Mouse (Mus musculus) CH12F3 (cell line): Measurements from ENCODE around the gene Tha1.

Experiments
- in situ Hi-C: fragments of 300-500 bp; cut with MboI; formaldehyde crosslinking; loops from 2 replicates; pipeline ENCODE4 v1.14.3; 2020; ENCODE audit warnings: low sequenced_read_pairs

The Tha1 gene

DNA sequence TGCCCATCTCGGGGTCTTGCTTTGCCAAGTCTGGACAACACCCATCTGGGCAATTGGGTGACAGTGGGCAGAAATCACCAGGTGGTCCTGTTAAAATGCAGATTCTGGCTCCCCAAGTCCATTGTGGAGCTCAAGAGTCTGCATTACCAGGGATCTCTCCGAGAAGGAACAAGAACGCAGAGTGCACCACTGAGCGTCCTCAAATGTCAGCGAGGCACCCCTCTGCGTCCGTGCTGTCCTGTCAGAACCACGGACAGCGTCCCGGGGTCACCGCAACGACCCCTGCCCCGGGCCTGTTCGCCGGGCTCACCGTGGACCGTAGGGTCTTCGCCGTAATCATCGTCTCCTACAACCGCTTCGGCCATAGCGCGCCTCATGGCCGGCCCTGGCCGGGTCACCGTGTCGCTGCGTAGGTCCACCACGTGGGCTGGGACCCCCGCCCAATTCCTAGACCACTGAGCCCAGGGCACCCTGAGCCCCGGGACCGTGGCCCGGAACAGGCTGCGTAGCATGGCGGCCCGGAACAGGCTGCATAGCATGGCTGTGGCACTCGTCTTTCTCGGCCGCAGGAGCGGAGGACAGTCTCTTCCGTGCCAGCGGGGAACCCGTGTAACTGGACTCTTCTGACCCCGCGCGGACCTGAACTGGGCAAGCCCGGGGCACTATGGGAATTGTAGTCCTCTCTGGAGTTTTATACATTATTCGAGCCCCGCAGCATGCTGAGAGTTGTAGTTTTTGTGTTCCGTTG is at the start of gene Tha1:
Gene Tha1, minus strand, starts transcription at position 621 of the 748 bp plus-strand sequence.
- in situ Hi-C loops, result loop anchor here (10.0 to 25.0 kb wide), 2 partner anchors 92 to 339 kb away; no protein-coding TSS in a partner anchor

DNA sequence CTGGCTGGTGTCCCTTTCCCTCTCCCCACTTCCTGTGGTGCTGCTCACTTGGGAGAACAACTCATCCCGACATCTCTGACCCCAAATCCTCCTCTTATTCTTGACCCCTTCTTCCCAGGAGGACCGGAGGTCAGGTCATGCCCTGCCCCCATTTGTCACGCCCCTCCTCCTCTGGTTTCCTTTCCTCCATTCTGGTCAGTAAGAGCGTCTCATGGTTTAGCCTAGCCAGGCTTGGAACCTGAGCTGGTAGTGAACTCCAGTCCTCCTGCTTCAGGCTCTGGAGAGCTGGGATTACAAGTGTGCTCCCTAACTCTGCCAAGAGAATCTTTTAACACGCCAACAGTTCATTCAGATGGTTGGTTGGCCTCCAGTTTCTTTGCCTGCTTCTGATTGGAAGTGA is 45.9 kb upstream of the Tha1 start:
- in situ Hi-C loops, result no loop called here

DNA sequence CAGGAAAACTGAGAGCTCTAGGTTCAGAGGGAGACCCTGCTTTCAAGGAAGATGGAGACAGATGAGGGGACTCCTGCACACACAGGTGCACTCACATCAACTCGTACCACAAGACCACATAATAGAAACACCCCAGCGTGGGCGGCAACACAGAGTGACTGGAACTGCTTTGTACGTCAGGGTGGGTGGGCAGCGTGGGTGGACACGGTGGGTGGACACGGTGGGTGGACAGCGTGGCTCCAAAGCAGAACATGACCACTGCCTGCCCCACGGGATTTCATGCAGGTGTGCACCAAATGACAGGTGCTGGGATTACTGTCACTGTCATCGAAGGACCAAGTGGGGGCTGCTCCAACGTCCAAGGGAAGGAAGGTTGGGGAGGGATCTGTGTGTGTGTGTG is 45.3 kb upstream of the Tha1 start:
- in situ Hi-C loops, result no loop called here

DNA sequence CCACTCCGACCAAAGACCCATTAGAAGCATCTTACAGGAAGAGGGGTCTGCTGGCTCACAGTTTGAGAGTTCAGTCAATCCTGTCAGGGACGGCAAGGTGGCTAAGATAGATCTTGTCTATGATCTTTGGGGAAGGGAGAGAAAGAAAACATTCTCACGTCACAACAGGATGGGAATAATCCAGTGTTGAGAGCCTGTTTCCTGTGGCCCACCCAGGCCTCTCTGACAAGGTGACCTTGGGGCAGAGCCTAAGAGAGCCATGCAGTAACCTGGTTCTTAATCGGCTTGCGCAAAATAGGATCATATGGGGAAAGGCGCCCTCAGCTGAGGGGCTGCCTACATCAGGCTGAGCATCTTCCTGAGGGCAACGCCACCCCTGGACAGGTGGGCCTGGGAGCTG is 42.6 kb upstream of the Tha1 start:
- in situ Hi-C loops, result no loop called here

DNA sequence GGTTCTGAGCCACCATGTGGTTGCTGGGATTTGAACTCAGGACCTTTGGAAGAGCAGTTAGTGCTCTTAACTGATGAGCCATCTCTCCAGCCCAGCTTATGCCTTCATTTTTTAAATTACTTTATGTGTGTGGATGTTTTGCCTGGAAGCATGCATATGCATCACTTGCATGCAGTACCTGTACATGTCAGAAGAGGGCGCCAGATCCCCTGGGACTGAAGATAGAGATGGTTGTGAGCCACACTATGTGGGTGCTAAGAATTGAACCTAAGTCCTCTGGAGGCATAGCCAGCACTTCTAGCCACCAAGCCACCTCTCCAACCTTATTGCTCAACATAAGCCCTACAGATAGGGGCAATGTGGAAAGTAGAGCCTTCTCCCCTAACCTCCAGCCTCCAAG is 42.1 kb upstream of the Tha1 start:
- in situ Hi-C loops, result no loop called here

DNA sequence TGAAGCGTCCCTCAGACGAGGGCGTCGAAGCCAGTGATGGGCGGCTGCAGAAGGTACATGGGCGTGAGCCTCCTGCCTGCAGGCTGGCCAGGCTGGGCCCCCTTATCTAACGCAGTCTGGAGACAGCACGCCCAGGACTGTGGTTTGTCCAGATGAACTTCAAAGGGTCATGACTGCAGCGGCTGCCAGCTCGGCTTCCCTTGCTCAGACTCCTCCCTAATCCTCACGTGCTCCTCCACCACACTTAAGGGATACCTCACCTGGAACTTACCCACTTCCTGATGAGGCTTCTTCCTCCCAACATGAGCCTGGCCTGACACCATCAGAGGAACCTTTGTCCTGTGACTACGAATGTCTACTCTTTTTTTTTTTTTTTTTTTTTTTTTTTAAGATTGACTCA is 41.2 kb upstream of the Tha1 start:
- in situ Hi-C loops, result no loop called here

DNA sequence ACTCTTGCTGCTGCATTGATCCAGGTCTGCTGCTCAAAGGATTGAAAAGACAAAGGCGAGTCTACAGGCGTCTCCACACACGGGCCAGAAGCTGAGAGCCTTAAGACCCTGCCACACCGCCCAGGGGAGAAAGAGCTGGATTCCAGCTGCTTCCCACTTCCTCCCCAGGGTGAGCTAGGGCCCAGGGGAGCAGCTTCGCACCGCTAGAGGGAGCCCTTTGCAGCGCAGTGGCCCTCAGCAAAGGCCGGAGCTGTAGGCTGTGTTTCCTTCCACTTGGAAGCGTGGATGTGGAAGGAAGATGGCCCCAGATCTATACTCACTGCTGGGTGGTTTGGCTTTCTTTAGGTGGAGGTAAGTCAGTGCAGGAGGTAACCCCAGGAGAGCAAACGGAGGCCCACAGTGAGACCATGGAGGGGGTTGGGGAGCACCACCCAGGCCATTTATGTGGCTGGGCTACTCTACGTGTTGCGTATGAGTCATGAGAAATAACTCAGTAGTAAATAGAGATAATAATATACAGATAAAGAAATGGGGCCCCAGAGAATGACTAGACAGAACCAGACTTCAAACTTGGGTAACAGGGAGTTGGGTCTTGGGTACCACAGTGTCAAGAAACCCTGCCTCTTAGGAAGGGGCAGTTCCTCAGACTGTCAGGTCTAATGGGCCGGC is 39.5 kb upstream of the Tha1 start:
- in situ Hi-C loops, result no loop called here

DNA sequence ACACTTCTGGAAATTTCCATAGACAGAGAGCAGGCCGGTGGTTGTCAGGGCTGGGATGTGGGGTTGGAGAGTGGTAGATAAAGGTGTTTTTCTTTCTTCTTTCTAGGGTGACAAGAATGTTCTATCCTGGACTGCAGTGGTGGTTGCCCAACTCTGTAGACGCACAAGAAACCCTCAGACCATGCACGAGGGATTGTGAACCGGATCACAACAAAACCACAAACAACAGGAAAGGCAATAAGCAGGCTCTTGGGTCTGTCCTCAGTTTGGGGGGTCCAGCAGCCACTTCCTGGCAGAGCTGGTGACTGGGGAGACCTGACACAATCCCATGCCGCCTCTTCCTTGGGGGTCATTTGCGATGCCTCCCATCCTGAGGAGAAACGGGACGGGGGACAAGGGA is 36.1 kb upstream of the Tha1 start:
- in situ Hi-C loops, result no loop called here

DNA sequence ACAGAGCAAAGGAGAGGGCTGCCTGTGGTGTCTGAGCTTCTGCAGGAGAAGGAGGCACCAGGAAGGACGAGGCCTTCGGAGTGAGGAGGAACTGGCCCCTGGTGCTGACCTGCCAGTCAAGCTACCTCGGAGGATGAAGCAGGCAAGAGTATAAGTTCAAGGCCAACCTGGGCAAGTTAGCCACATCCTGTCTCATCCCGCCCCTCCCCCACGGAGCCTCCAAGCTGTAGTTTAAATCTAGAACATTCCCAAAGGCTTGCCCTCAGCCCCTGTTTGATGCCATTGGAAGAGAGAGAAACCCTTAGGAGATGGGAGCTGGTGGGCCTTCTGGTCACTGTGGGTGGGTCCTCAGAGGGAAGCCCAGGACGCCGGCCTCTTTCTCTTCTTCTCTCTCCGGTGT is 31.2 kb upstream of the Tha1 start:
- in situ Hi-C loops, result no loop called here

DNA sequence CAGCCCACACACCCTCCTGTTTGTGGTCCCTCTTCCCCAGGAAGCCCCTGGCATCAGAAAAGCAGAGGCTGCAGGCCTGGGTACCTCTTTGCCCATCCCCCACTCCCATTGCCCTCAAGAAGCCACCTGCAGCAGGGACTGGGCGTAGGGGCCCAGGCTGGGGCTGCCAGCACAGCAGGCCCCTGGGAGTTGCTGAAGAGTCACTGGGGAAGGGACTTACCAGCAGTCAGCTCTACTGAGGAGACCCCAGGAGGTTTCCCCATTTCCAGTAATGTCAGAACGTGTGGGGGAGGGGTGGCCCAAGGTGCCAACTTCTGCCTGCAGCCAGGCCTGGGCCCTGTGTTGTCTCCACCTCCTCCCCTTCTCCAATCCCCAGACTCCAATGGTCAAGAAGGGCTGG is 29.0 kb upstream of the Tha1 start:
- in situ Hi-C loops, result no loop called here

DNA sequence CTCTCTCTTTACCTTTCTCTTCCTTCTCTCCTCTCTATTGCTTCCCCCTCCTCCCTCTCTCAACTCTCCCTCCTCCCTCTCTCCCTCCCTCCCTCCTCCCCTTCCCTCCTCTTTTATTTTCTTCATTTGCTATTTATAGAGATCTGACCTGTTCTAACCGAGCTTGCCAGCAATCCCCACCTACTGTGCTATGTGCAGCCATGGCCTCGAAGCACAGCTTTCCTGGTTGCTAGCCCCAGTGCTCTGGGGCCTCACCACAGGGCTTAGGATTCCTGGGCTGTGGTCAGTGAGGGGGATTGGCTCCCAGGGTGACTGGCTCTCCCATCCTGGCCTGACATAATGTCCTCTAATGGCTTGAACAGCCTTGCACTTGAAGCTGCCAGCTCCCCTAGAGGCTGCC is 23.3 kb upstream of the Tha1 start:
- in situ Hi-C loops, result no loop called here

DNA sequence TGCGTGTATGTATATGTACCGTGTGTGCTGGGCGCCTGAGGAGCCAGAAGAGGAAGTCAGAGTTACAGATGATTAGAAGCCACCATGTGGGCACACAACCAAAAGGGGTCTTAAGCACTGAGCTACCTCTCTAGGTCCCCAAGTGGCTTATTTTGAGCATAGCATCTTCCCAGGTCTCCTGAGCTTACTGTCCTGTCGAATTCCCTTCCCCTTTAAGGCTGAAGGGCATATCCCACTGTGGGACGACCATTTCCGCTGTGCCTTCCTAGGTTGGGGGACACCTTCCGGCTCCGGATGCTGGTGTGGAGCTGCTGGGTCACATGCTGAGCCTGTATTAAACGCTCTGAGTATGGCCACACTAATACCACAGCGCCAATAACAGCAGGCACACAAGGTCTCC is 21.4 kb upstream of the Tha1 start:
- in situ Hi-C loops, result no loop called here

DNA sequence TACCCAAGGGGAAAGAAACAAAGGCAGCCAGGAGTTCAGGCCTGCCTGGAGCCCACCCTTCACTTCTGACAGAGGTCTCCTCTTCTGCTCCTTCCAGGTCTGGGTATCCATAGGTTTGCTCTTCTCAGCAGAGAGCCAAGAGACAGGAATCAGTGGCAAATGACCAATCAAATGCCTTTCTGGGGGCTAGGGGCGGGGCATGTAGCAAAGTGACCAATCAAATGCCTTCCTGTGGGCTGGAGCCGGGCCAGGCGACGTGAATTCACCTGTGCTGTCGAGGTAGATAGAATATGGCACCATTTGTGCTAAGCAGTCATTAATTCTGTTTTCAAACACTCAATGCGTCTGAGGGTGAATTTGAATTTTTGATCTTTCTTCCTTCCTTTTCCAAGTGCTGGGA is 18.9 kb upstream of the Tha1 start:
- in situ Hi-C loops, result no loop called here

DNA sequence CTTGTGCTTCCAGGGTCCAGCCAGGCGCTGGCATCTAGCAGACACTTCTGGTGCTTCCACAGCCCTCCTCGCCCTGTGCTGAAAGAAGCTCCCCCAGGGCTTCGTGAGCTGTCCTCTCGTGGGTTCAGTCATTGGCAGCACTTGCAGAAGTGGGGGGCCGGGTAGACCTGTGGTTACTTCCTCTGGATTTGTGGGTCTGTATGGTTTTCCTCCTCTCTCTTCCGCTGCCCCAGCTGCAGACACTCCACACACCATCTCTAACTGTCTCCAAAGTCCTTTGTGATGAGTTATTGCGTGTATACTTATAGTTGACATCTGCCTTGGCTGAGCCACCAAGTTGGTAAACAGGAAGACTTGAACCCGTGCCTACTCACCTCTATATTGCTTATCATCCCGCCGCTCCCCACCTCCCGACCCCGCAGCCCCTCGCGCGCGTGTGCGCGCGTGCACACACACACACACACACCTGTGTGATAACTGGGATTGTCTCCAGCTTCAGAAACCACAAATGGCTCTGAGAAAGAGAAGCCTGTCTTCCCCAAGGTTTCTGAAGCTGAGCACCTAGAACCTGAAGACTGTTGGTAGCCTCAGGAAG is 18.4 kb upstream of the Tha1 start:
- in situ Hi-C loops, result no loop called here

DNA sequence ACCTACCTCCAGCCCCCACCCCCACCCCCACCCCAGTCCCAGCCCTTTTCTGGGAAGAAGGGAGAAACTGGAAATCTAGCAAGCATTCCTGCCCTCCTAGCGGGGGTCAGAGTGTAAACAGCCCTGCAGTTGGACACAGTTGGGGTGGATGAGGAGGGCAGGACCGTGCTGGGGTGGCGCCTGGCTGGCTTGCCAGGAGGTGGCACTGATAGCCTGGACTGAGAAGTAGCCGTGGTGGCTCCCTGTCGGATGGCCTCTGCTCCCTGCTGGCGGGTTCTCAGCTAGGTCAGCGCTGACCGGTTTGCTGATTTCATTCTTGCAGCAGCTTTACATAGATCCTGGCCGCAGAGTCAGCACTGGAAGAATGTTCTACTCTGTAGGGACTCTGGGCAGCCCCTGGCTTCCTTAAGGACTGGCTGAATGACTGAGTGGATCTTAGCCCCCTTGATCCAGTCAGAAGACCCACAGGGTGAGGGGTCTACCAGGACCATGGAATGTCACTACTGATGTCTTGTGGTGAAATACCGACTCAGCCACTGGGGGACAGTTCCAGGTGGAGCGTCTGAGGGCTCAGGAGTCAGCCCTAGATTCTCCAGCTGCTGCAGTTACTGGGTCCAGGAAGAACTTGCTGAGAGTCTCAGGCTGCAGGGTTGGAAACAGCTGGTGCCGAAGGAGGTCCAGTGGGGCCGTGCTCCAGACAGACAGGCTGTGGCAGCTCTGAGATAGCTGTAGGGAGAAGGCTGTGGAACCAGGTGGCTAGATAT is 17.4 kb upstream of the Tha1 start:
- in situ Hi-C loops, result no loop called here

DNA sequence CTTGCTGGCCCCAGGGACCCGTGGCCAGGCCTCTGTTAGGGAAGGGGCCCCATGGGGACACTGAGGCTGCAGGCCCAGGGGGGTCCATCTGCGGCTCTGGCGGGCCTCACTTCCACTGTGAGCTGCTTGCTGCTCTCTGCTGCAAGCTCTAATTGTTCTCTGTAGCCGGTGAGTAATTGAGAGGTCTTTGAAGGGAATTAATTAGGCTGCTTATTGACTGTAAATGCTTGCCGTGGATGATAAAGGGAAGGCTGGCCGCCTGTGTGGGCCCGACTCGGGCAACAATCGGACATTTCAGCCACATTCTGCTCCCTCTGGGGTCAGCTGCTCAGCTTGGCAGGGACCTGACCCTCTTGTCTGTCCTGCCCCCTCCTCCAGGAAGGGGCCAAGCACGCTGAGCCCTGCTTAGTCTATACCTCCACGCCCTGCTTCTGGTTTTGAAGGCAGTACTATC is 16.6 kb upstream of the Tha1 start:
- in situ Hi-C loops, result no loop called here

DNA sequence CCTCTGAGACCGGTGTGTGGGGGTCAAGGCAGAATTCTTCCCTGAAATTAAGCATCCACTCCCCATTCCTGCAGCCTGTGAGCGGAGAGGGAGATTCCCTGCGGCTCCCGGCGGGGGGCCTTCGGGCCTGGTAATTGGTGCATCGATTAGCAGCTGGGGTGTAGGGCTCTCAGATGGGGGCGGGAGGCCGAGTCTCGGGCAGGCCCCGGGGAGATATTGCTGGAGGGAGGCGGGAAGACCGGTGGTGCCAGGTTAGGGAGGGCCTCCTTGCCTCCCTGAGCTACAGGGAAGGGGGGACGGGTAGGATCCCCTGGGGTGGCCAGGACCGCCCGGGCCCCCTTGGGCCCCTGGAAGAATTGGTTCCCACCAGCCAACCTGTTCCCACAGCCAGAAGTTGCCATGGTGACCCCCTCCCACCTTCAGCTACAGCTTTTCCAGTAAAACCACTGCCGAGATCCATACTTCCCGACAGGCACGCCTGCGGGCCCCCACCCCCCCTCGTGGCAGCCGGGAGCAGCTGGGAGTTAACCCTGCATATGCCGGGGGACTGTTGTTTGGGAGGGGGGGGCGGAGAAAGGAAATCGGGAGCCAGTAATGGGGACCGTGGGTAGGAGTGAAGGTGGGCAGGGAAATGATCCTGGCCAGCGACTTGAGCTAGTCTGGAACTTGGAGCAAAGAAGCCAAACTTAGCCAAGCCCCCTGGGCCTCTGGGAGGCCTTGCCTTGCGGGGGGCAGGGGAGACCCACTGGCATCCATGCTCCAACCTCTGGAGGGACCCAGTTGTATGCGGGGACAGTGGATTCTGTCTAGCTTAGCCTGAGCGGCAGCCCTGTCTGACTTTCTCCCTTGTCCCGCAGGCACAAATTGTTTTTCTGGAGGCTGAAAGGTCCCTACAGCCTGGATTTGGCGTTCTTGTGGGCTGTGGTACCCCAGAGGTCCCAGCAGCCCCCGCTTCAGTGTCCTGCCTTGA is 15.9 kb upstream of the Tha1 start:
- in situ Hi-C loops, result no loop called here

DNA sequence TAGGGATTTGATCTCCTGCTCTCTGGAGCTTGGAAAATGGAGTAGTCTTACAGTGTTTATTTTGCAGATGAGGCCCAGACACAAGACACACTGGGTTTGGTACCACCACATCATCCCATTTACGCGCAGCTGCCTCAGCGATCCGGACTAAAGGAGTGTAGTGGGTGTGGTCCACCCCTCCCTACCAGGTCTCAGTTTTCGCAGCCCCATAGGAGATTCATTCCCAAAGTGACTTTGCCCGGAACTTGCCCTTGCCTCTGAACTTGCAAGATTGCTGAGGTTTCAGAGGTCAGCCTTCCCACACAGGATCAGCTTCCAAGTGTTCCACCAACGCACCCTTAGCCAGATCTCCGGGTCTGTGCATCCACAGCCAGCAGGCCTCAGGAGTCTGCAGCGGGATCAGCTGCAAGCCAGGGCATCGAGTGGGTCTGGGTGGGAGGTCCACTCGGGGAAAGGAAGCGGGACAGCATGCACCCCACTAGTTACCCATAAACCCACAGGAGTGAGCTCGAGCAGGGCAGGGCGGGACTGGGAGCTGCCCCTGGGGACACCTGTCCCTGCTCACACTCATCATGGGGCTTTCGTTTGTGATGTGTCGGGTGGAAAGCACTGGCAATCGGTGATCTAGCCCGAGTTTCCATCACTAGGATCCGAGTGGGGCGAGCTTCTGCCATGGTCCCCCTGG is 15.0 kb upstream of the Tha1 start:
- in situ Hi-C loops, result no loop called here

DNA sequence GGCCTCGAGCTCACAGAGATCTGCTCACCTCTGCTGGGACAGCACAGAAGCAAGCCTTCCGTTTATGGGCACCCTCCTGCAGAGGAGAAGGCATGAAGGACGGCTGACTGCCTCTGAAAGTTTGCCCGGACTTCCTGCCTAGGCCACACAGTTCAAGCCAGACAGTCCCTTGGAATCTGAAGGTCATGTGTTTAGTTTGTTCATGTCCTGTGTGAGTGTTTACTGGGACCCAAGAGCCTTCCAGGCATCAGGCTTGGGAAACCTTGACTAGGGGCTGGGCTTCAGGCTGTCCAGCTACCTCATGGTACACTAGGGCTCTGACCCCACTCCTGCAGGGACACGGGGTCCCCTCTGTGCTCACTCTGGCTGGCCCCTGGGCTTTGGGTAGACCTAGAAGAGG is 12.7 kb upstream of the Tha1 start:
- in situ Hi-C loops, result no loop called here

DNA sequence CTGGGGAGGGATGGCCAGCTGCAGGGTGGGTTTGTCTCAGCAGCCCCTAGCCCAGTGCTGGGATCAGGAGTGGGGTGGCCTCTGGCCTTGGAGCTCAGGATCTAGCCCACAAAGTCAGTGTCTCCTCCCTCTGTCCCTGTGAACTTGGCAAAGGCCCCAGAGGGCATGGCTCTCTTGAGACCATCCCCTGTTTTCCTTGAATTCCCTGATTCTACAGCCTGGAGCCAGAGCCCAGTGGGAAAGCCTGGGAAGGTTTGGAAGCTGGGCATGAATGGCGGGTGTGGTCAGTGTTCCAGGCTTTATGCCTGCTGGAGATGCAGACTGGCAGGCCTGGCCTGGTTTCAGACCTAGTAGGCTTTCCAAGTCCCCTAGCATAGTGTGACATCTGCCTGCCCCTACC is 8.9 kb upstream of the Tha1 start:
- in situ Hi-C loops, result no loop called here
